Mouse (Mus musculus) testis, postnatal 14 days (tissue): ENCODE results near the gene Cd300ld4.
A peak's percentile ranks its signal among the peaks of the same experiment; 100 is the strongest.
"Not testable (repeated sequence)": the region's sequence is repeated elsewhere in the genome, so short reads cannot be mapped to it uniquely, and the experiment has no call there.

Experiments
- DNase-seq: peaks from one replicate; pipeline ENCODE4 v3.0.0; 2021; ENCODE audit warnings: low spot score

The Cd300ld4 gene

DNA sequence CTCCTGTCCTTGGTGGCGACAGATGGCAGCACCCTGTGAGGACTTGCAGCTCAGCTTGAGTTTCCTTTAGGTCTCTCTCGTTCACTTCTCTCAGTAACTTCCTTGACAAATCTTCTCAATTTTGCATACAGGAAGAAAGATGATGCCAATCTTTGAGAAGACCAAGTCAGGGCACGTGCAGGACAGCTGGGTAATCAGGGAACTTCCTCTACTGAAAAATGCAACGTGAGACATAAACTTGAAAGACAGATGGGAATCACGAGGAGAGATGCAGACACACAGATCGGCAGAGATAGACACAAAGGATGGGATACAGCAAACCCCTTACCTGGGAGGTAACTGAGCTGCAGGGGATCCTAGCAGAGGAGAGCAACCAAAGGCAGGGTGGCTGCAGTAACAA lies at the start of gene Cd300ld4:
TSS of gene Cd300ld4 (minus strand) at position 101 of the 400 bp plus-strand sequence.
- not testable (repeated sequence) for DNase-seq

- no peak for DNase-seq
Observed at GRCm38 (mm10) chr11:115075859-115076258, 49.0 kb upstream of the Cd300ld4 start.

GRCm38 (mm10) chr11:115075407-115075806 lies 48.6 kb upstream of the Cd300ld4 start:
- no peak for DNase-seq

GRCm38 (mm10) chr11:115073002-115073401 lies 46.2 kb upstream of the Cd300ld4 start:
- DNase-seq, result no peak

- no peak for DNase-seq
Observed at GRCm38 (mm10) chr11:115071631-115072294, 45.0 kb upstream of the Cd300ld4 start.

- no peak for DNase-seq
Observed at GRCm38 (mm10) chr11:115071015-115071551, 44.3 kb upstream of the Cd300ld4 start.

DNA sequence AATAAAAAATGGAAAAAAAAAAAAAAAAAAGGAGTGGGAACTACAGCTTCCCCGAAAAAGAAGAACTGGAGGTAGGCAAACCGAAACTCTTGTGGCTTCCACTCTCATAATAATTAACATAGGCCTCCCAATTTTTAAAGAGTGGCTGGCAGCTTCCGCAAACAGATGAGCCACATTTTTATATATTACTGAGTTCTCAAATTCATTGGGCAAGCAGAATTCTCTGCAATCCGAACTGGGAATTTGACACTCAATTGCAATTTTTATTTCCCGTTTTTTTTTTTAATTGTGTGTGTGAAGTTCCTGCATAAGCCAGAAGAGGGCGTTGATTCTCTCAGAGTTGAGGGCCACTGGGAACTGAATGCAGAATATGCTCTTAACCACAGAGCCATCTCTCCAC lies 40.0 kb upstream of the Cd300ld4 start:
- no peak for DNase-seq

- no peak for DNase-seq
Observed at GRCm38 (mm10) chr11:115062077-115062476, 35.3 kb upstream of the Cd300ld4 start, which contains the start of gene Cd300e. Cd300e (minus strand) TSS chr11:115062177.

DNA sequence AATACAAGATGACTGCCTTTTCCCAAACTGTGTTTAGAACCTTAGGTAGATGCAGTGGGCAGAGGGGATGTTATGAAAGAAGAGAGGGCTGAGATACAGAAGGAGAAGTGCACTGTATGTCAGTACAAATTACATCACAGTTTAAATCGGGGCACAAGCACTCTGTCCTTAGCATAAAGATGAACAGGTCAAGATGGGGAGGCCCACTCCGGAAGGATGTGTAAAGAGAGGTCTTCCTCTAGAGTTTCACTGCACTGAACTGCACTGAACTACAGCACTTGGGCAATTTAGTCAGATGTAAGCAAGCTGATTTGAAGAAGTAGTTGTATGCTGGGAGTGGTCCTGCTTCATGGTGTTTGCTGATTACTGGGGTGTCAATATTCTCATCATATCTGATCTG lies 33.0 kb upstream of the Cd300ld4 start:
- no peak for DNase-seq

DNA sequence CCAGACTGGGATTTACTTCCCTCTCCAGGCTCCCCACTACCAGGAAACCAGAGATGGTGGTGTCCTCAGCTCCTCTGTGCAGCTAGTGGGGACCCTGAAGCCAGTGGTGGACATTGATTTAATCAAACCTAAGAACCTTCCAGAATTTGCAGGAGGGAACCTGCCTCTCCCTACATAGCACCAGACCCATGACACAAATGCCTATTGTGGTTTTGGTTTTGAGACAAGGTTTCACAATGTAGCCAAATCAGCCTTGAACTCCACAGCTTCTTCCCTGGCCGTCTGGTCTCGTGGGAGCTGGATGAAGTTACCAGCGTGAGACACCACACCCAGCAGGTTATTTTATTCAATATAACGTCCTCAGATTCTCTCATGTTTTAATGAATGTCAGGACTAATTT lies 31.9 kb upstream of the Cd300ld4 start:
- peak; percentile 50 for DNase-seq

DNA sequence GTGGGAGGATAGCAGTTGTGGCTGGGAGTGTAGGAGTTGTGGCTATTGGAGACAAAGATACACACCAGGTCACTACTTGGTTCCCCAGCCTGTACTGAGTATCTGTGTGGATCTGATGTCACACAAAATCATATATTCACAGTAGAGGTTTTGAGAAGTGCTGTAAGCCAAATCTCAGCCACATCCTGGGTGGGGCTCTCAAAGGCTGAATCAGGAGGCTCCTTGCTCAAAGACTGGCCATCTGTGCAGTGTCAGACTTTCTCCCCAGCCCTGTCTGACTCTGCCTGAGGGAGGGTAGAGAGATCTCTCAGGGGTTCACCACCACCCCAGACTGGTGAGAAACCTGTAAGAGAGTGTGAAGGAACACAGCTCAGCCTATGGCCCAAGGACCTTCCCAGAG lies 27.7 kb upstream of the Cd300ld4 start:
- DNase-seq, result no peak

DNA sequence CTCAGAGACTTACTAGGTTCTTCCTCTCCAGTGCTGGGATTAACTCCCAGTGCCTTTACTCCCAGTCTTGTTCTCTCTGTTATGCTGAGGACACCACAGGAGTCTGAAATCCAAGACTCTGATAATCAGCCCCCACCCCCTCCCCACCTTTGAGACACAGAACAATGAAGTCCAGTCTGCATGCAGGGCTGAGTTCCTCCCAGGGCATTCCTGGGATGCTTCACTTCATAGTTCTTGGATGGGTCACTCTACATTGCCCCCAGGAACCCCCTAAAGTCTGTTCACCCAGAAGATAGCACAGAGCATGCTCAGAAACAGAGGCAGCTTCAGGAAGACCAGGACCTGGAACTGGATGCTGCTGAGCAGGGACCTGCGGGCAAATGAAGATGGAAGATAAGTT lies 26.2 kb upstream of the Cd300ld4 start:
- DNase-seq, result no peak

DNA sequence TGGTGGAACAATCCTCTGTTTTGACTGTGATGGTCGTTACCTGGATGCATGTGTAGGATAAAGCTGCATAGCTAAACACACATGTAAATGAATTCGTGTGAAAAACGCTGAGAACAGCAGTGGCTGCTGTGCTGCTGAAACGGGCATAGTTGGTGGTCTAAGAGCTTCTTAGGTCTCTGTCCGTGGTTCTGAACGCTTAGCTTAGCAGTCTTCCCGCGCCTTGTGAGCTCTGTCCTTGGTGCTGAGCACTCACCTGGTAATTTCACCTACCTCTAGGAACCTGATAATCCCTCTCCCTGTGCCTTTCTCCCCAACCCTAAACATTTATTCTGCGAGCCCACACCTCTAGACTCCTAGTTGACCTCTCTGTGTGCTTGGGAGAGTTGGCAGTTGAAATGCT lies 25.4 kb upstream of the Cd300ld4 start:
- DNase-seq, result peak; percentile 56

DNA sequence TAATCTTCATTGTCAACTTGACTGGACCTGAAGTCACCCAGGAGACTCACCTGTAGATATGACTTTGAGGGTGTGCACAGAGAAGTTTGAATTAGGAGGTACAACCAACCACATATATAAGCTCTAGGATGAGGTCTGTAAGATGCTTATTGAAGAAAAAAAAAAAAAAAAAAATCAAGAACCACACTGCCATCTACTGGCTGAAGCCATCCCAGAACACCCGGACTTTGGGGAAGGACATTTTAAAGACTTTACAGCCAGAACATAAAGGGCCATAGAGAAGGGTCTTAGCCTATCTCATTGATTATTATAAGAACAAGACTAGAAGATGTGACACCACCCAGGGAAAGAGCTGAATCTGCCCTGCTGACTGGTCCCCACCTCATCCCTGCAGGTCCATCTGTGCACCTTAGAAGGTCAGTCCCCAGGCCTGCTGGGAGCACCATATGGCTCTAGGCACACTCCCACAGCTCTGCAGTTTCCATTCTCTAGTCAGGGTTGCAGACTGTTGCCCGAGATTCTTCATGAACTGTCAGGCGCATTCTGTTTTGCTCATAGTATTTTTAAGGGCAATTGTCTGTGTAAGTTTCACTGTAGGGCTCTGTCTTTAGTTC lies 22.6 kb upstream of the Cd300ld4 start:
- DNase-seq, result no peak

DNA sequence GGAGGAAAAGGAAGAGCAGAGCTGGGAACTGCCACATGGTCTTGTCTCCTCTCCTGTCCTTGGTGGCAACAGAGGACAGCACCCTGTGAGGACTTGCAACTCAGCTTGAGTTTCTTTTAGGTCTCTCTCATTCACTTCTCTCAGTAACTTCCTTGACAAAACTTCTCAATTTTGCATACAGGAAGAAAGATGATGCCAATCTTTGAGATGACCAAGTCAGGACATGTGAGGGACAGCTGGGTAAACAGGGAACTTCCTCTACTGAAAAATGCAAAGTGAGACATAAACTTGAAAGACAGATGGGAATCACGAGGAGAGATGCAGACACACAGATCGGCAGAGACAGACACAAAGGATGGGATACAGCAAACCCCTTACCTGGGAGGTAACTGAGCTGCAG lies 21.4 kb upstream of the Cd300ld4 start, which contains the start of gene Cd300ld3:
TSS of gene Cd300ld3 (minus strand) at position 151 of the 400 bp plus-strand sequence.
- no peak for DNase-seq

DNA sequence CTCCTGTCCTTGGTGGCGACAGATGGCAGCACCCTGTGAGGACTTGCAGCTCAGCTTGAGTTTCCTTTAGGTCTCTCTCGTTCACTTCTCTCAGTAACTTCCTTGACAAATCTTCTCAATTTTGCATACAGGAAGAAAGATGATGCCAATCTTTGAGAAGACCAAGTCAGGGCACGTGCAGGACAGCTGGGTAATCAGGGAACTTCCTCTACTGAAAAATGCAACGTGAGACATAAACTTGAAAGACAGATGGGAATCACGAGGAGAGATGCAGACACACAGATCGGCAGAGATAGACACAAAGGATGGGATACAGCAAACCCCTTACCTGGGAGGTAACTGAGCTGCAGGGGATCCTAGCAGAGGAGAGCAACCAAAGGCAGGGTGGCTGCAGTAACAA lies 10.9 kb upstream of the Cd300ld4 start, which contains the start of gene Cd300ld5:
TSS of gene Cd300ld5 (minus strand) at position 101 of the 400 bp plus-strand sequence.
- not testable (repeated sequence) for DNase-seq

DNA sequence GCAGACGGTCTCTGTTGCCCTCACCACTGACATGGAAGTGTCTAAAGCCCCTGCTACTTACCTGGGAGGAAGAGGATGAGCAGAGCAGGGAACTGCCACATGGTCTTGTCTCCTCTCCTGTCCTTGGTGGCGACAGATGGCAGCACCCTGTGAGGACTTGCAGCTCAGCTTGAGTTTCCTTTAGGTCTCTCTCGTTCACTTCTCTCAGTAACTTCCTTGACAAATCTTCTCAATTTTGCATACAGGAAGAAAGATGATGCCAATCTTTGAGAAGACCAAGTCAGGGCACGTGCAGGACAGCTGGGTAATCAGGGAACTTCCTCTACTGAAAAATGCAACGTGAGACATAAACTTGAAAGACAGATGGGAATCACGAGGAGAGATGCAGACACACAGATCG lies 10.7 kb downstream of the Cd300ld4 start, which contains the start of gene Cd300ld2:
TSS of gene Cd300ld2 (minus strand) at position 101 of the 400 bp plus-strand sequence.
- not testable (repeated sequence) for DNase-seq

DNA sequence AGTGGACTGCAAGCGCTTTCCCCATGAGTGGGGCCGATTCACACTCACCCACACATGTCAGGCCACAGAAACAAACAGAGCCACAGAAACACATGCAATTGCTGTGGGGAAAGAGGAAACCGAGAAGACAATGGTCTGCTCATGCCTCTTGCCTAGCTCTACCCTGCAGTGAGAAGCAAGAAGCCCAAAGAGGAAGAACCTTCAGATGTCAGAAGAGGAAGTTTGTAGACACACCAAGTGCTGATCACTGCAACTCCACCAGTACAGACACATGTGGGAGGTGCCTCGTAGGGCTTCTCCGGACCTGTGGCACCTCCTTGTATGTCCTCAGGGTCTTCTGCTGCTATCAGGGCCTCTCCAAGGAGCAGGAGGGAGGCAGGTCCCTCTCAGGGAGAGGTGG lies 22.7 kb downstream of the Cd300ld4 start:
- no peak for DNase-seq

GRCm38 (mm10) chr11:115001474-115002040 lies 25.3 kb downstream of the Cd300ld4 start, which contains the start of gene Cd300c2:
Cd300c2 (minus strand) TSS chr11:115001880.
- no peak for DNase-seq

- no peak for DNase-seq
Observed at GRCm38 (mm10) chr11:114989793-114990192, 37.0 kb downstream of the Cd300ld4 start, which contains the start of gene Cd300ld. Cd300ld (minus strand) TSS chr11:114989922.

DNA sequence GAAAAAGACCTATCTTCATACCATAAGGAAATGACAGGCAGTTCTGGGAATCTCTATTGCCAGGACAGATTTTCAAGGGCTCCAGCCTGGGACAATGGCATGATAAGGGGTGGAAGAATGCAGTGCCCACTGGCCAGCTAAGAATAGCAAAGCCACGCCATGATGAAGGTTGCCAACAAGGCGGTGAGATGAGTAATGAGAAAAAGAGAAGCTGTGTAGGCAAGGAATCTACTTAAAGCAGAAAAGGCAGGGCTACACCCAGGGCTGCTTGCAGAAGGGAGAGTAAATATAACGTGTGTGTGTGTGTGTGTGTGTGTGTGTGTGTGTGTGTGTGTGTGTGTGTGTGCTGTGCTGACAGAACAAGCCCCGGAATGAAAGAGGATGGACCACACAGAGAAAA lies 44.9 kb downstream of the Cd300ld4 start:
- DNase-seq, result no peak

- DNase-seq, result no peak
Observed at GRCm38 (mm10) chr11:114972726-114973125, 54.1 kb downstream of the Cd300ld4 start.
